In genomic region chr1:35385430-35385829, GRCm38 (mm10) we compare ENCODE assay signal across 8 mouse cellular contexts.
DNase-seq lines count a peak whose midpoint lies in the region; ATAC-seq and TF ChIP-seq lines count a peak whose summit lies in the region.

No protein-coding gene starts in this region.

- intact Hi-C loops in gastrocnemius, postnatal 36 days (cut with DNase I): loop anchor here (5.0 kb wide), 1 partner anchor 462 kb away; no protein-coding TSS in a partner anchor

- TF ChIP-seq CTCF in liver, embryonic 14.5 days (IDR thresholded peaks at IDR 0.05; ENCODE audit: low read depth): peak; percentile 88

- peak; percentile 70 for DNase-seq in liver
- DNase-seq in cerebellum, adult 9-11 months: peak; percentile 80
- DNase-seq in gastrocnemius, postnatal 36 days: peak; percentile 40 to 49
- peak; percentile 64 for DNase-seq in kidney, adult 9 months
- peak in 1 of 3 experiments; percentile 11 for DNase-seq in liver, embryonic 14.5 days (ENCODE audit: low read depth in 3 of 3, low spot score in 3 of 3)
- peak; percentile 75 for DNase-seq in retina, postnatal 1 day
- DNase-seq in urinary bladder, adult 2 months (ENCODE audit: low spot score): peak; percentile 56

- no peaks in the 10 kb centered on the region for H3K4me1 ChIP-seq in liver, embryonic 12.5 days
- H3K4me1 ChIP-seq in liver, embryonic 14.5 days (replicated peaks; ENCODE audit: control insufficient read depth in 2 of 2, insufficient read depth in 2 of 2, low read length in 1 of 2): no peaks in the 10 kb centered on the region

- ATAC-seq in liver, embryonic 12.5 days: no peak
- ATAC-seq in liver, embryonic 14.5 days (ENCODE audit: insufficient read depth): no peak

- TF ChIP-seq EP300 in liver, embryonic 14.5 days (IDR thresholded peaks at IDR 0.05; ENCODE audit: low read depth): no peak

- 42% methylated on average over 9 of the region's 9 CpGs for WGBS in liver, embryonic 12.5 days (ENCODE audit: insufficient replicate concordance)
- WGBS in liver, embryonic 14.5 days (ENCODE audit: insufficient replicate concordance): 39% methylated on average over 9 of the region's 9 CpGs

- no peak overlapping the region for H3K27ac ChIP-seq in liver, embryonic 12.5 days
- no peak overlapping the region for H3K27ac ChIP-seq in liver, embryonic 14.5 days

- no peak overlapping the region for H3K4me2 ChIP-seq in liver, embryonic 12.5 days
- no peak overlapping the region for H3K4me2 ChIP-seq in liver, embryonic 14.5 days (ENCODE audit: low read depth)

- H3K27me3 ChIP-seq in liver, embryonic 12.5 days (replicated peaks): no peaks in the 10 kb centered on the region
- H3K27me3 ChIP-seq in liver, embryonic 14.5 days (ENCODE audit: control insufficient read depth, insufficient read depth, low read length): no peaks in the 10 kb centered on the region

- H3K4me3 ChIP-seq in liver, embryonic 12.5 days: no peak overlapping the region
- no peak overlapping the region for H3K4me3 ChIP-seq in liver, embryonic 14.5 days (ENCODE audit: insufficient read depth in 1 of 2, low read depth in 2 of 2, low read length in 2 of 2)

- H3K9me3 ChIP-seq in liver, embryonic 12.5 days (replicated peaks): no peaks in the 10 kb centered on the region
- no peaks in the 10 kb centered on the region for H3K9me3 ChIP-seq in liver, embryonic 14.5 days (ENCODE audit: control insufficient read depth, low read length)

- no peaks in the 10 kb centered on the region for H3K36me3 ChIP-seq in liver, embryonic 12.5 days
- no peaks in the 10 kb centered on the region for H3K36me3 ChIP-seq in liver, embryonic 14.5 days (replicated peaks; ENCODE audit: control insufficient read depth, insufficient read depth, low read depth)

- no peak overlapping the region for H3K9ac ChIP-seq in liver, embryonic 12.5 days
- H3K9ac ChIP-seq in liver, embryonic 14.5 days (replicated peaks): no peak overlapping the region
